Mouse (Mus musculus) small intestine, adult 2 months (tissue): ENCODE results near the gene 4921524J17Rik. TPM values are rescaled to one million over a fixed set of nuclear protein-coding genes. Genes with fewer than 3 reads are reported as not detected.

Source experiments
- H3K27ac ChIP-seq: fragments of 200-500 bp; 2 replicates; pipeline ENCODE4 v1.5.1; 2012; ENCODE audit warnings: low read depth, low read length, control low read depth, inconsistent platforms; ENCODE audit not compliant: insufficient read depth
- H3K27me3 ChIP-seq: fragments of 200-500 bp; 2 replicates; pipeline ENCODE4 v1.6.1; 2012; ENCODE audit warnings: mild to moderate bottlenecking, moderate library complexity, low read length, inconsistent platforms; ENCODE audit not compliant: control insufficient read depth, insufficient read depth
- H3K36me3 ChIP-seq: fragments of 200-500 bp; 2 replicates; pipeline ENCODE4 v1.6.1; 2012; ENCODE audit warnings: mild to moderate bottlenecking, low read length, control low read depth, inconsistent platforms; ENCODE audit not compliant: control insufficient read depth, insufficient read depth
- H3K4me1 ChIP-seq: fragments of 200-500 bp; 2 replicates; pipeline ENCODE4 v1.6.1; 2012; ENCODE audit warnings: low read length, inconsistent platforms, mixed read lengths; ENCODE audit not compliant: control insufficient read depth, insufficient read depth, insufficient read length
- H3K4me3 ChIP-seq: fragments of 200-500 bp; 2 replicates; pipeline ENCODE4 v1.5.1; 2012; ENCODE audit warnings: low read depth, mild to moderate bottlenecking, control low read depth, inconsistent platforms, low read length, moderate library complexity
- CTCF ChIP-seq: fragments of 200-500 bp; IDR thresholded peaks from 2 replicates; pipeline ENCODE4 v1.5.1; 2012; ENCODE audit warnings: low read depth, mild to moderate bottlenecking, control low read depth, inconsistent platforms, low read length, moderate library complexity, mixed read lengths; ENCODE audit not compliant: insufficient replicate concordance, insufficient read length; ENCODE audit errors: extremely low read depth
- POLR2A ChIP-seq: fragments of 200-500 bp; IDR thresholded peaks from 2 replicates; pipeline ENCODE4 v1.6.1; 2012; ENCODE audit warnings: low read depth, mild to moderate bottlenecking, control low read depth, inconsistent platforms, low read length, moderate library complexity
- WGBS: fragments of 180-500 bp; shearing (Covaris S2); methylation state at CpG from one replicate; pipeline ENCODE4 v1.1.7; 2018; 5-methylcytosine and 5-hydroxymethylcytosine counted together
- polyA plus RNA-seq: library from polyadenylated mRNA; depleted of rRNA; stranded (reverse); fragments of >200 nt; gene quantifications from 2 replicates; pipeline ENCODE4 v1.2.3, GENCODE M21; 2012

The 4921524J17Rik gene
- polyA plus RNA-seq, 1 experiment: 1.3 TPM

DNA sequence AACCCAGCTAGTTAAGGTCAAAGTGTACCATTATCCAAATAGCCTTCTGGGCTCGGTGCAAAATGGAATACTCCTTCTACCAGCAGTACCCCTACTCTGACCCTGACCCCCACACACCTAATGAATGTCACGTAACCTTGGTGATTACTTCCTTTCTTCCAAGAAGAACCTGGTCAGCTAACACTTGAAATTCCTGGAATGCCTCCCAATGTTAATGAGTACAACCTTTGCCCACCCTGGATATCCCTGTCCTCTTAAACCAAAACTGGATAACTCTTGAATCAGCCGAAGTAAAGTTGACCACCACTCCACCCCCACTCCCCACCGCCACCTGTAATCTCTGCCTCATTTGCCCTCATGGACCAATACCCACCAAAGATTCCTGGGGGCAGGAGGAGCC, 40.6 kb upstream of the 4921524J17Rik start:
- Histone ChIP-seq H3K27ac (no peak overlapping the region), H3K36me3 (no peaks in the 10 kb centered on the region), H3K4me3 (no peak overlapping the region), H3K4me1 (no peaks in the 10 kb centered on the region), H3K27me3 (no peaks in the 10 kb centered on the region)
- TF ChIP-seq POLR2A (no peak), CTCF (no peak)
- WGBS: 61% methylated on average over 4 of the region's 4 CpGs

GRCm38 (mm10) chr8:85472800-85473199, 40.2 kb upstream of the 4921524J17Rik start:
- Histone ChIP-seq H3K27ac (no peak overlapping the region), H3K36me3 (no peaks in the 10 kb centered on the region), H3K4me1 (no peaks in the 10 kb centered on the region), H3K27me3 (no peaks in the 10 kb centered on the region), H3K4me3 (no peak overlapping the region)
- TF ChIP-seq POLR2A (no peak), CTCF (no peak)
- WGBS: 73% methylated on average over 6 of the region's 6 CpGs

GRCm38 (mm10) chr8:85470753-85471152, 38.1 kb upstream of the 4921524J17Rik start:
- Histone ChIP-seq H3K36me3 (no peaks in the 10 kb centered on the region), H3K4me3 (no peak overlapping the region), H3K4me1 (no peaks in the 10 kb centered on the region), H3K27me3 (no peaks in the 10 kb centered on the region), H3K27ac (no peak overlapping the region)
- WGBS: 78% methylated on average over 8 of the region's 8 CpGs
- TF ChIP-seq POLR2A (no peak), CTCF (no peak)

DNA sequence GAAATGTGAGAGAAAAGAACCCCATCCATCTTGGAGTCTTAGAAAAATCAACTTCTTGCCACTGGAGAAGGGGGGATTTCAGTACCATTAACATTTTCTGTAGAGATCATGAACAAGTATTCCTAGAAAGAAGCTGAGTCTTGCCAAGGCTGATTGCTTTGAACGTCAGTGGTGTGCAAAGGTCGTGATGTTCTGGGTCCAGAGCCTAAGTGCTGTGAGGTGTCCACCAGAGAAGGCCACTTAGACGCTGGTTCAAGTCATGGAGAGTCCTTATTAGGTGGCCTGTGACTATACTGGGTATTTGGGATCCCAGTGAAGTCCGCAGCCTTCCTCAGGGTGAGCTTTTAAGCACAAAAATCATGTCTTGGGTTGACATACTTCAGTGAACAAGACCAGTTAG, 33.4 kb upstream of the 4921524J17Rik start:
- no peak overlapping the region for H3K4me3 ChIP-seq
- H3K27me3 ChIP-seq: no peaks in the 10 kb centered on the region
- 82% methylated on average over 4 of the region's 4 CpGs for WGBS
- no peak for TF ChIP-seq POLR2A
- no peak for TF ChIP-seq CTCF
- H3K4me1 ChIP-seq: peaks cover 4% of the 10 kb centered on the region; the same call in 1 of the 2 replicates
- H3K36me3 ChIP-seq: no peaks in the 10 kb centered on the region
- H3K27ac ChIP-seq: no peak overlapping the region

DNA sequence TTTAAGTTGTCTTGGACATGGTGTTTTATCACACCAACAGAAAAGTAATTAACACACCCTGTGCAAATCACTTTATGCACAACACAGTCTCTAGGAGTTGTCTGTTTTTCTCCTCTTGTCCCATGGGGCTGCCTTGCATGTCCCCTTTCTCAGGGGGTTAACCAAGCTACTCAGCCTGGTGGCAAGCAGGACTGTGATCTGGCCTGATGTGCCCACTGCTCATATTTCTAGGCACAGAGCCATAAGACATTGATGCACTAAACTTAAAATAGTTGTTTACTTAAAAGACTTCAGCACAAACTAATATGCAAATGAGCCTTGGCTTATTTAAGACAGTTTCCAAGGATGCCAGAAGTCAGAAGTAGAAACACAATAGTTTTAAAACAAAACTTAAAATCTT, 31.7 kb upstream of the 4921524J17Rik start:
- Histone ChIP-seq H3K4me3 (no peak overlapping the region), H3K27ac (no peak overlapping the region), H3K27me3 (no peaks in the 10 kb centered on the region), H3K36me3 (no peaks in the 10 kb centered on the region), H3K4me1 (peaks cover 4% of the 10 kb centered on the region; the same call in 1 of the 2 replicates)
- TF ChIP-seq POLR2A (no peak), CTCF (no peak)

GRCm38 (mm10) chr8:85462441-85462840, 29.8 kb upstream of the 4921524J17Rik start:
- Histone ChIP-seq H3K36me3 (no peaks in the 10 kb centered on the region), H3K27me3 (no peaks in the 10 kb centered on the region), H3K4me3 (no peak overlapping the region), H3K27ac (no peak overlapping the region), H3K4me1 (peaks cover 4% of the 10 kb centered on the region; the same call in 1 of the 2 replicates)
- TF ChIP-seq POLR2A (no peak), CTCF (no peak)
- WGBS: 62% methylated on average over 1 of the region's 1 CpGs

GRCm38 (mm10) chr8:85461377-85461776, 28.7 kb upstream of the 4921524J17Rik start:
- peaks cover 4% of the 10 kb centered on the region; the same call in 1 of the 2 replicates for H3K4me1 ChIP-seq
- TF ChIP-seq CTCF (no peak; the same call in 1 of the 2 replicates), POLR2A (no peak)
- no peaks in the 10 kb centered on the region for H3K27me3 ChIP-seq
- no peak overlapping the region for H3K4me3 ChIP-seq
- WGBS: 90% methylated on average over 3 of the region's 3 CpGs
- no peak overlapping the region for H3K27ac ChIP-seq
- no peaks in the 10 kb centered on the region for H3K36me3 ChIP-seq

DNA sequence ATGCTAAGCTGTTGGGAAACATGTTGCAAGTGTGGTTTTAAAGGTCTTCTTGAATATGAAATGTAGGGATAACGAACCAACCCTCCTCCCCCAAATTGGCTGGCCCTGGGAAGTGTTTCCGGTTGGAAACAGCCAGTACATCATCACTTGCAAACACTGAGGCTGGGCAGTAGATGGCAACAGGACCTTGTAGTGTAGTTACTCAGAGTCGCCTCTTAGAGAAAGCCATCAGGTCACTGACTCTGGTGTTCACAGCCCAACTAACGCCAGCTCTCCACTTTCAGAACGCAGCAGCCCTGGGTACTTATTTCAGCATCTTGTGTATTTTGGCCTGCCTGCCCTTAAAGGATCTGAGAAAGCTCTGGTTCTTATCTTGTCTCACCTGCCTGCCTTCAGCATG, 28.2 kb upstream of the 4921524J17Rik start:
- 63% methylated on average over 5 of the region's 5 CpGs for WGBS
- Histone ChIP-seq H3K27me3 (no peaks in the 10 kb centered on the region), H3K4me1 (peaks cover 4% of the 10 kb centered on the region; the same call in 1 of the 2 replicates), H3K27ac (no peak overlapping the region), H3K36me3 (no peaks in the 10 kb centered on the region), H3K4me3 (no peak overlapping the region)
- no peak for TF ChIP-seq CTCF
- no peak for TF ChIP-seq POLR2A
